Mouse (Mus musculus) hindbrain, embryonic 16.5 days (tissue): ENCODE data around the gene Ruvbl1. TPM values are rescaled to one million over a fixed set of nuclear protein-coding genes. Genes with fewer than 3 reads are reported as not detected.
A peak's percentile ranks its signal among the peaks of the same experiment; 100 is the strongest.

Source experiments
- ATAC-seq: fragments of 200-750 bp; cut with Nextera tagmentation; 2 replicates; pipeline ENCODE4 v1.8.0; 2017; ENCODE audit warnings: moderate TSS enrichment, moderate library complexity
- H3K27ac ChIP-seq: fragments of 300-500 bp; sonication (generic); 2 replicates; pipeline ENCODE4 v1.5.1; 2014; ENCODE audit warnings: low read depth, mild to moderate bottlenecking, control low read depth, low read length, moderate library complexity
- H3K27me3 ChIP-seq: fragments of 300-500 bp; sonication (generic); replicated peaks from 2 replicates; pipeline ENCODE4 v1.6.1; 2014; ENCODE audit warnings: low read length; ENCODE audit not compliant: control insufficient read depth, insufficient read depth
- H3K36me3 ChIP-seq: fragments of 300-500 bp; sonication (generic); 2 replicates; pipeline ENCODE4 v1.6.1; 2014; ENCODE audit warnings: mild to moderate bottlenecking, low read length, moderate library complexity, mixed read lengths; ENCODE audit not compliant: control insufficient read depth, insufficient read depth
- H3K4me1 ChIP-seq: fragments of 300-500 bp; sonication (generic); 2 replicates; pipeline ENCODE4 v1.6.1; 2014; ENCODE audit warnings: low read depth, low read length; ENCODE audit not compliant: control insufficient read depth, insufficient read depth
- H3K4me2 ChIP-seq: fragments of 300-500 bp; sonication (generic); 2 replicates; pipeline ENCODE4 v1.6.1; 2014; ENCODE audit warnings: mild to moderate bottlenecking, low read length, control low read depth, moderate library complexity
- H3K4me3 ChIP-seq: fragments of 300-500 bp; sonication (generic); 2 replicates; pipeline ENCODE4 v1.5.1; 2014; ENCODE audit warnings: mild to moderate bottlenecking, low read length, control low read depth, moderate library complexity
- H3K9ac ChIP-seq: fragments of 300-500 bp; sonication (generic); 2 replicates; pipeline ENCODE4 v1.6.1; 2014; ENCODE audit warnings: low read depth, mild to moderate bottlenecking, control low read depth, low read length, moderate library complexity
- H3K9me3 ChIP-seq: fragments of 300-500 bp; sonication (generic); 2 replicates; pipeline ENCODE4 v1.6.1; 2014; ENCODE audit warnings: mild to moderate bottlenecking, low read length, moderate library complexity; ENCODE audit not compliant: control insufficient read depth
- WGBS: fragments of 180-500 bp; shearing (Covaris S2); extraction: QIAGEN DNeasy Blood & Tissue Kit; methylation state at CpG from one replicate; pipeline ENCODE4 v1.1.7; 2014; 5-methylcytosine and 5-hydroxymethylcytosine counted together
- polyA plus RNA-seq: library from polyadenylated mRNA; unstranded; fragments of >200 nt; fragmentation: Nextera tagmentation; extraction: Ambion mirVana; gene quantifications from 2 replicates; pipeline ENCODE4 v1.2.1, GENCODE M21; 2015

Ruvbl1 gene
- polyA plus RNA-seq, 1 experiment from 2014 or later: 93.8 TPM

DNA sequence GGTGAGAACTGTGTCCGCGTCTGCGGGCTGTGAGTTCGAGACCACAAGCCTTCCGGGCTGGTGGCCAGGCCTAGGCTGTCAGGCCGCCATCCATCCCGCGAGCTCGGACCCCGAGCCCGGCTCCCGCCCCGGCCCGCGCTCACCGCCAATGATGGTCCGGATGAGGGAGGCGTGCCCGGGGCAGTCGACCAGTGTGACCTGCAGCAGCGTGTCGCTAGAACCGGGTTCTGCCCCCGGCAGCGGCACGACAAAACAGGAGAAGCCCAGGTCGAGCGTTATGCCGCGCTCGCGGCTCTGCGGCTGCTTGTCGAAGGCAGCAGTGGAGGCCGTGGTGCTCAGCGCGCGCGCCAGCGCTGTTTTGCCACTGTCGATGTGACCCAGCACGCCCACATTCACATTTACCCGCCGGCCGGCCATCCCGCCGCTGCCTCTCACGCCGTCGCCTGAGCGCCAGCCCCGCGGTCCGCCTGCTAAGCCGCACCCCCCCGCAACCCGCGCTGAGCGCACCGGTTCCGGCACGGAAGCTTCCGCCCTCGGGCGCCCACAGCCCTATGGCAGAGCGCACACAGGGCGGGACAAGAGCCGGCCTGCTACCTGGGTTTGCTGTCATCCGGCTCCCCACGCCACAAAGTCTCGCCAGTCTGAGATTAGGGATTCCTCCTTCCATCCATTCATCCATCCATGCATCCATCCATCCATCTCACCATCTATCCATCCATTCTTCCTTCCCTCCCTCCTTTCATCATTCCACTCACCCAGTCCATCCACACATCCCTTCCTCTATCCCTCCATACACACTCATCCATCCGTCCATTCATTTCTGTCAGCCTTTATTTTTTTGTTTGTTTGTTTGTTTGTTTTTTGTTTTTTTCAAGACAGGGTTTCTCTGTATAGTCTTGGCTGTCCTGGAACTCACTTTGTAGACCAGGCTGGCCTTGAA, 18.9 kb upstream of the Ruvbl1 start, which contains the start of gene Eefsec:
TSS of gene Eefsec (minus strand) at position 477 of the 940 bp plus-strand sequence.
- Histone ChIP-seq H3K27ac (peak within 1 kb of the TSS; percentile 66), H3K4me1 (peaks cover 7% of the 10 kb centered on the region), H3K36me3 (no peaks in the 10 kb centered on the region), H3K27me3 (no peaks in the 10 kb centered on the region; the same call in 1 of the 2 replicates), H3K9ac (peak within 1 kb of the TSS; percentile 89), H3K9me3 (no peaks in the 10 kb centered on the region), H3K4me3 (peak within 1 kb of the TSS; percentile 74), H3K4me2 (peak within 1 kb of the TSS; percentile 78)
- WGBS: 1% methylated on average over 58 of the region's 72 CpGs
- ATAC-seq: peak; percentile 96

DNA sequence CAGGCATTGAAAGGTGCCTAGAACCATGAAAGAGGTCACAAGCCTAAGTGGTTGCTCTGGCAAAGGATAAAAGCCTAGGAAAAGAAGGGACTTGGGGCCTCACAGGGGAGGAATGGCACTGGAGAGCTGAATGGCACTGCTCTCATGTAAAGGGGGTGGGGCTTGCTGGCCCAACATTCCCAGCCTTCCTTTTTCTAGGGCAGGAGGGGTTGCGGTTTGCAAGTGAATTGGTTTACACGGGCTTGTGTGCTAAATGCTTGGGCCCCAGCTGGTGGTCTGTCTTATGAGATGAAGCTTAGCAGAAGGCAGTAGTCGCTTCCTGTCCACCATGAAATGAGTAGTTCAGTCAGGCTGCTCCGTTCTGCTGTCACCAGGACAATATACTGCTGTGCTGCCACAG, 17.8 kb upstream of the Ruvbl1 start:
- H3K9ac ChIP-seq: no peak overlapping the region
- H3K4me1 ChIP-seq: peaks cover 7% of the 10 kb centered on the region
- no peak overlapping the region for H3K4me3 ChIP-seq
- no peaks in the 10 kb centered on the region for H3K36me3 ChIP-seq
- no peaks in the 10 kb centered on the region; the same call in 1 of the 2 replicates for H3K27me3 ChIP-seq
- H3K4me2 ChIP-seq: no peak overlapping the region
- no peak for ATAC-seq
- no peak overlapping the region for H3K27ac ChIP-seq
- 14% methylated on average over 4 of the region's 4 CpGs for WGBS
- H3K9me3 ChIP-seq: no peaks in the 10 kb centered on the region

DNA sequence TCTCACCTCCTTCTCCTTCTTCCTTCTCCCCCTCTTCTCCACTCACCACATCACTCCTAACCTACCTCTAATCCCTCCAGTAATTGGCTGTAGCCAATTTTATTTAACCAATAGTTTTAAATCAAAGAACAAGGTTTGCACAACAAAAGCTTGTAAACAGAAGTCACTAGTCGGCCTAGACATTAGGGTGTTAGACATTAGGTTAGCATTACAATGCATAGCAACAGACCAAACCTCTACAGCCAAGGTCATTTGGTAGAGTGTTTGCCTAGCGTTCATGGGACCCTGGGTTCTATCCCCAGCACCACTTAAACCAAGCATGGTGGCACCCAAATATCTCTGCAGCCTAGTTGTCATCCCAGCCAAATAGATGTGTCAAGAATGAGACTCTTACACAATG, 10.7 kb upstream of the Ruvbl1 start:
- Histone ChIP-seq H3K4me3 (no peak overlapping the region), H3K4me2 (no peak overlapping the region), H3K4me1 (no peaks in the 10 kb centered on the region), H3K9me3 (no peaks in the 10 kb centered on the region), H3K36me3 (no peaks in the 10 kb centered on the region), H3K9ac (no peak overlapping the region), H3K27me3 (no peaks in the 10 kb centered on the region; the same call in 1 of the 2 replicates), H3K27ac (no peak overlapping the region)
- 77% methylated on average over 2 of the region's 2 CpGs for WGBS
- ATAC-seq: no peak

DNA sequence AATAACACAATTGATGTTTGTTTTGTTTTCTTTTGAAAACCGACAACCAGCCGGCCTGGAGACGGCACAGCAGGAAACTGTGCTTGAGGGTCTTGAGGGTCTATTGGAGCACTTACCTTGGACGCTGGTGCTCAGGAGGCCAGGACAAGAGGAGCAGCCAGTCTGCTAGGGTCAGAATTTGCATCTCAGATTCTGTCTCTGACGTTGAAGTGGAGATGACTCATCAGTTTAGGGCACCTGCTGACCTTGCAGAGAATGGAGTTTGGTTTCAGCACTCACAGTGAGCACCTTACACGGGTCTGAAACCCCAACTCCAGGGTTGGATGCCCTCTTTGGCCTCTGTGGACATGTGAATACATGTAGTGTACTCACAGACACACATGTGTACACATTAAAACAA, 4.7 kb downstream of the Ruvbl1 start:
- 61% methylated on average over 6 of the region's 6 CpGs for WGBS
- no peak overlapping the region for H3K9ac ChIP-seq
- no peak overlapping the region for H3K27ac ChIP-seq
- H3K36me3 ChIP-seq: peaks cover 16% of the 10 kb centered on the region; the same call in 1 of the 2 replicates
- peaks cover 10% of the 10 kb centered on the region for H3K4me1 ChIP-seq
- H3K4me2 ChIP-seq: no peak overlapping the region
- no peaks in the 10 kb centered on the region for H3K27me3 ChIP-seq
- H3K9me3 ChIP-seq: no peaks in the 10 kb centered on the region
- H3K4me3 ChIP-seq: no peak overlapping the region
- ATAC-seq: no peak

DNA sequence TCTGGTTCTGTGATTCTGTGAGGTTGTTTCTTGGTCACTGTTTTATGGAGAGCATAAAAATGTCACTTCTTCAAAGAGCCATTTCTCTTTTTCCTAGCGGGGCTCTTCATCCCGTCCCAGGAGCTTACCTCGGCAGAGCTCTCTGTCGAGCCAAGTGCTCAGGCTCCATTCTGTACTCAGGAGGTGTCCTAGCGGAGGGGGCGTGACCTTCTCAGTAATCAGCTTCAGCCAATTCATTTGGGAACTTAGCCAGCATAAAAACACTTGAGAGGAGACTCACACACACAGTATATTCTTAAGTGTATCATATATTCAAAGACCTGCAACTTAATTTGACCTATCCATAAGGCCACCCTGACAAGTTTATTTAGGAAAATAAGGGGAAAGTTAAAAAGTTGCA, 15.2 kb downstream of the Ruvbl1 start:
- H3K36me3 ChIP-seq: peaks cover 21% of the 10 kb centered on the region
- WGBS: 62% methylated on average over 6 of the region's 6 CpGs

DNA sequence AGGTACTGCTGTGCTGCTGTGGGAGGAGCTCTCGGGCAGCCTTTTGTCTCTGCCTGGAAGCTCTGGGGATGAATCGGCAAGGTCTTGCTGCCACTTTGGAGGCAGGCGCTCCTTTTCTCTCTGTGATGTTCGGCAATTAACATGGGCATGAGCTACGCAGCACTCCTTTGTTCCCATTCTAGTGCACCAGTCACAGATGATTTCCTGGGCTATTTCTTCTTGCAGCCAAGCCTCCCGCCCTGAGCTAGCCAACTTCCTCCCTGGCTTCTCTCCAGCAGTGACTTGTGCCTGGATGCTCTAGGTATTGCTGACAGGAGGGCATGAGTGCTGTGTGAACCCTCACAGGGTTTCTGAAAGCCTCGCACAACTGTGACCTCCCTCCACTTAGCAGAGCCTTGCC, 17.9 kb downstream of the Ruvbl1 start:
- no peak for ATAC-seq
- 45% methylated on average over 7 of the region's 7 CpGs for WGBS
- Histone ChIP-seq H3K9me3 (no peaks in the 10 kb centered on the region), H3K4me1 (peaks cover 4% of the 10 kb centered on the region; the same call in 1 of the 2 replicates), H3K4me2 (no peak overlapping the region), H3K4me3 (no peak overlapping the region), H3K36me3 (peaks cover 25% of the 10 kb centered on the region), H3K27me3 (no peaks in the 10 kb centered on the region), H3K9ac (no peak overlapping the region), H3K27ac (no peak overlapping the region)

More for the DNA sequence above, 15.2 kb downstream of the Ruvbl1 start:
- ATAC-seq: no peak
- Histone ChIP-seq H3K9me3 (no peaks in the 10 kb centered on the region), H3K27me3 (no peaks in the 10 kb centered on the region), H3K4me2 (no peak overlapping the region), H3K4me1 (no peaks in the 10 kb centered on the region), H3K27ac (no peak overlapping the region), H3K4me3 (no peak overlapping the region), H3K9ac (no peak overlapping the region)

DNA sequence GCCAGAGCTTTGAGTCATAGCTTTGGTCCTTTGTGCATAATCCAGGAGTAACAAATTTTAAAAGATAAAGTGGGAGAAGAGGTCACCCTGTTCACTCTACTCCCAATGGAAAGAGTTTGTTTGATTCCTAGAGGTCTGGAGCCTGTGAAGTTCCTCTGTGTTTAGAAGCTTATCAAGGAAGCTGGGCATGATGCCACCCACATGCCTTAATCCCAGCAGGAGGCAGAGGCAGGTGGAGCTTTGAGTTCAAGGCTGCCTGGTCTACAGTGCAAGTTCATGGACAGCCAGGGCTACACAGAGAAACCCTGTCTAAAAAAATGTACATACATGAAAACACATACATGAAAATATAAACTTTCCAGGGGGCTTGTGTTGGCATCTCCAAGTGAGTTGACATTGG, 18.7 kb downstream of the Ruvbl1 start:
- no peak overlapping the region for H3K4me2 ChIP-seq

DNA sequence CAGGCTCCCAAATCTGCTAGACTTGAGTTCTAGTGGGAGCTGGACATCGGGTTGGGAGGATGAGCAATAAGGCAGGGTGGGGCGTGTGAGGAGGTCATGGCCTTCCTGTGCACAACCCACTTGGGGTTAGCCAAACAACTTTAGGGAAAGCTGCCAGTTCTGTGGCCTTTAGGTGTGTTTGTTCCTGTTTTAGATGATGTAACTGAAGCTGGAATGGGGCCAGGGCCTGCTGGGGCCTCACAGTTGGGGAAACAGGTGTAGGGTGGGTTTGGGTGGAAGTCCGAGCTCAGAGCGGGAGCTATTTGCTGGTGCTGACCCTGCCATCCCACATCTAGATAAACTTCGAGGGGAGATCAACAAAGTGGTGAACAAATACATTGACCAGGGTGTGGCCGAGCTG, 20.2 kb downstream of the Ruvbl1 start:
- Histone ChIP-seq H3K4me3 (no peak overlapping the region), H3K36me3 (peaks cover 21% of the 10 kb centered on the region), H3K9ac (no peak overlapping the region), H3K4me2 (no peak overlapping the region), H3K27me3 (no peaks in the 10 kb centered on the region), H3K9me3 (no peaks in the 10 kb centered on the region), H3K4me1 (peaks cover 4% of the 10 kb centered on the region; the same call in 1 of the 2 replicates), H3K27ac (no peak overlapping the region)
- 90% methylated on average over 6 of the region's 6 CpGs for WGBS
- ATAC-seq: no peak

More for the DNA sequence above, 18.7 kb downstream of the Ruvbl1 start:
- Histone ChIP-seq H3K4me1 (peaks cover 4% of the 10 kb centered on the region; the same call in 1 of the 2 replicates), H3K27ac (no peak overlapping the region), H3K27me3 (no peaks in the 10 kb centered on the region), H3K9ac (no peak overlapping the region), H3K9me3 (no peaks in the 10 kb centered on the region), H3K4me3 (no peak overlapping the region), H3K36me3 (peaks cover 25% of the 10 kb centered on the region)
- no peak for ATAC-seq

DNA sequence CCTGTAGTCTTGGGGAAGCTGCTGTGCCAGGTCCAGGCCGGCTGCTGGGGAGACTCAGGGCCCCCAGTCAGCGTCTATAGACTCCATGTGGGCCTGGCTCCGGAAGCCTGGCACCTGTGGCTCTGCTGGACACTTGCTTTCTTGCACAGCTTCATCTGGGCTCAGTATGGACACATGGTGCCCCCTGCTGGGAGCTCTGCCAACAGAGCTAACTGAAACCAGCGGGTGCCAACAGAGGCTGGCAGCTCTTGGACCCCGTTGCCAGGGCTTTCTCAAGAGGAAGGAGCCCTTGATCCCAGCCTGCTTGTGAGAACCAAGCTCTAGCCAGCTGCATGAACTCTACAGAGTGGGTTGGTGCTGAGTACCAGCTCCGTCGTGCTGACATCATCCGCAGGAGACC, 21.7 kb downstream of the Ruvbl1 start:
- H3K9me3 ChIP-seq: no peaks in the 10 kb centered on the region
- no peak overlapping the region for H3K4me2 ChIP-seq
- no peaks in the 10 kb centered on the region for H3K27me3 ChIP-seq
- H3K9ac ChIP-seq: no peak overlapping the region
- H3K36me3 ChIP-seq: peaks cover 19% of the 10 kb centered on the region
- WGBS: 64% methylated on average over 8 of the region's 8 CpGs
- H3K4me1 ChIP-seq: peaks cover 4% of the 10 kb centered on the region; the same call in 1 of the 2 replicates
- no peak overlapping the region for H3K27ac ChIP-seq
- peak; percentile 87 for ATAC-seq
- no peak overlapping the region for H3K4me3 ChIP-seq
